Mouse (Mus musculus) granulocyte monocyte progenitor cell, adult 5-6 weeks (primary cell): ENCODE measurements around the gene Slc25a38. TPM values are rescaled to one million over a fixed set of nuclear protein-coding genes. Genes with fewer than 3 reads are reported as not detected.
A peak's percentile ranks its signal among the peaks of the same experiment; 100 is the strongest.

Experiments
- ATAC-seq: replicated peaks from 2 replicates; pipeline ENCODE4 v1.8.0; 2016; ENCODE audit warnings: mild to moderate bottlenecking, moderate TSS enrichment, inconsistent platforms; ENCODE audit not compliant: poor library complexity, severe bottlenecking
- total RNA-seq, 2 experiments: library from RNA; stranded (forward) in 1 of 2; stranded (reverse) in 1 of 2; fragments of 200-712, 200-1000 nt in 1 of 2; fragments of >200 nt in 1 of 2; fragmentation: Nextera tagmentation in 1 of 2; gene quantifications; 2 replicates each; pipeline ENCODE4 v1.2.3; 2014 to 2017

Gene Slc25a38
- 10.7 and 14.5 TPM in 2 replicates for total RNA-seq (2014; fragmentation: Nextera tagmentation)
- total RNA-seq (2017): 11.5 and 15.1 TPM in 2 replicates

- ATAC-seq: peak; percentile 97
These were observed at the start of gene Slc25a38 for GRCm38 (mm10) chr9:120110211-120111018. Slc25a38 (plus strand) TSS chr9:120110374.

GRCm38 (mm10) chr9:120064317-120064716, 45.9 kb upstream of the Slc25a38 start:
- ATAC-seq: no peak

- no peak for ATAC-seq
These were observed 42.6 kb upstream of the Slc25a38 start for GRCm38 (mm10) chr9:120067609-120068008.

DNA sequence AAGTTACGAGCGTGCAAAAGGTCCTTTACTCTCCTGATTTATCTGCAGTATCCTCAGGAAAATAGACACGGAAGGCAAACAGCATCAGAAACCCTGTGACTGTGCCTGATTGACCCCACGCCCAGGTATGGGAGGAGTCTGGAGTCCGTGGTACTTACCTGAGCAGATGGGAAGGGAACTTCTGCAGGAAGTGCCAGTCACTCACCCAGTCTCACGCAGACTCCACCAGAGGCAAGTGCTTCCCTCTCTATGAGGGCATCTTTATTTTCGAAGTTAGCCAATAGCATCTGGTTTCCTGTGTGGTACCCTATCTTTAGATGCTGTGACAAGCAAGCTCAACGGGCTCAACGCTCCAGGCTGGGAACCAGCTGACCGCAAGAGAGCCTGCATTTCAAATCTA, 42.1 kb upstream of the Slc25a38 start:
- peak; percentile 93 for ATAC-seq

DNA sequence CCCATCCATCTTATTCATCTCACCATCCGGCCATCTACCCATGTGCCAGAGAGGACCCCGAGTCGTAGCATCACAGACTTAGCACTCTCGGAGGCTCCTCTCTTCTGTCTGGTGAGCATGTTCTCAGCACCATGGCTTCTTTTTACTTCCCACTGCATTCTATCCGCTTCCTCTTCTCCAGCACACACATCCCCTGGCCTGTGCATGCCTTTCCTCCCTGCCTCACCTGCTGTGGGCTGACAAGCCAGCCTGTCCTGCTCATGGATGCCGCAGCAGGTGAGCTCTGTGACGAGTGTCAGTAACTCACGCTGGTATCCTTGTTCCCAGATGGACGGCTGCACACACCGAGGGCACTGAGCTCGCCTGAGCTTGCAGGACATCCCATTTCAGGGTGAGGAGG, 40.4 kb upstream of the Slc25a38 start, which contains the start of gene Cx3cr1:
Gene Cx3cr1 (minus strand): TSS at position 101 of the 400 bp plus-strand sequence.
- ATAC-seq: no peak

DNA sequence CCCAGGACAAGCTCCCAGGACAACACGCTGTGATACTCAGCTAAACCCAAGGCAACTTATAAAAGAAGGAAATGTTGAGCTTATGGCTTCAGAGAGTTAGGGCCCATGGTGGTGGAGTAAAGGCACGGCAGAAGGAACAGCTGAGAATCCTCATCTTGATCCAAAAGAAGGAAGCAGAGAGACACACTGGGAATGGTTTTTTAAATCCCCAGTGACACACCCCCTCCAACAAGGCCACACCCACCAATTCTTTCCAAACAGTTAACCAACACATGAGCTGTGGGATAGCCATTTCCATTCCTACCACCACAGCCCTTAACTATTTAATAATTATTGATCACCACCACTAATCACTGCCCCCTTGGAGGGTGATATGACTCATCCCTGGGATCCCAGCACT, 38.9 kb upstream of the Slc25a38 start:
- no peak for ATAC-seq

GRCm38 (mm10) chr9:120073169-120073568, 37.0 kb upstream of the Slc25a38 start:
- ATAC-seq: peak; percentile 67

DNA sequence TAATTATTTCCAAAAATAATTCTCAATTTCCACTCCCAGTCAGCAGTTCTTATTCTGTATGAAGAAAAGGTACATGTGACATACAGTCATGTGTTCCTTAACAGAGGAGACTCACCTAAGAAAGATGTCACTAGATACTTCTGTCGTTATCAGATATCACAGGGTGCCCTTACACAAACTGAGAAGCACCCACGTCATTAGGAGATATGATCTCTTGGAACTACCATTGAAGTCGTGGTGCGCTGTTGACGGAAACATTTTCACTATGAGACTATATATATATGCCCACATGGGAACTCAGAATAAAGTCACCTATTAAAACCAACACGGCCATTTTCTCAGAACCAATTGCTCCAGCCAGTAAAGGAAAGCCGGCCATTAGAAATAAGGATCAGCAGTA, 35.7 kb upstream of the Slc25a38 start:
- no peak for ATAC-seq

GRCm38 (mm10) chr9:120078241-120078640, 31.9 kb upstream of the Slc25a38 start:
- no peak for ATAC-seq

DNA sequence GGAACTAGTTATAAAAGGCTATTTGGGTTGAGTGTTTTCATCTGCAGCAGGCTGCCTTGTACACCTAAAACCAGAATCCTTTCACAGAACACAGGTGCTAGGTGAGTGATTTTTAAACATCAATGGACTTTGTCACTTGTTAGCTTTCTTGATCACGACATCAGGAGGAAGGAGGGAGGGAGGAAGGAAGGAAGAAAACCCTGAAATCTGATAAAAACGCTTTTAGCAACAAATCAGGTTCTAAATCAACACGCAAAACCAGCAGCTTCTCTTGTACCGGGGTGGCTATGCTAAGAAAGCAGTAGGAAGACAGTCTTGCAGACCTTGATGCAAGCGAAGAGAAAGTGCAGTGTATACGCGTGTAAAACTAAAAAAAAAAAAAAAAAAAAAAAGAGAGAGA, 30.3 kb upstream of the Slc25a38 start:
- no peak for ATAC-seq

GRCm38 (mm10) chr9:120080546-120081108, 29.5 kb upstream of the Slc25a38 start:
- no peak for ATAC-seq

DNA sequence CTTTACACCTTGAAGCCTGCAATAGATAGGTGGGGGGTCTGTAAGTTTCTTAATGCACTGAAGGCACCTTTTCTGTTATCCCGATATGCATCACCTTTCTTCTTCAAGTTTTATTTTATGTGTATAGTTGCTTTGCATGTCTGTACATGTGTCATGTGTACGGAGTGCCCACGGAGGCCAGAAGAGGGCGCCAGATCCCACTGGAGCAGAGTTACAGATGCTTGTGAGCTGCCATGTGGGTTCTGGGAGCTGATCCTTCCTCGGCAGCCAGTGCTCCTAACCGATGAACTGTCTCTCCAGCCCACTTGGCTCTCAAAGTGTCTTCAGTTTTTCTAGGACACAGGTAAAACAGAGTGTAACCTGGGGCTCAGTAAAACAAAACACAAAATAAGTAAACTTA, 28.9 kb upstream of the Slc25a38 start:
- no peak for ATAC-seq

DNA sequence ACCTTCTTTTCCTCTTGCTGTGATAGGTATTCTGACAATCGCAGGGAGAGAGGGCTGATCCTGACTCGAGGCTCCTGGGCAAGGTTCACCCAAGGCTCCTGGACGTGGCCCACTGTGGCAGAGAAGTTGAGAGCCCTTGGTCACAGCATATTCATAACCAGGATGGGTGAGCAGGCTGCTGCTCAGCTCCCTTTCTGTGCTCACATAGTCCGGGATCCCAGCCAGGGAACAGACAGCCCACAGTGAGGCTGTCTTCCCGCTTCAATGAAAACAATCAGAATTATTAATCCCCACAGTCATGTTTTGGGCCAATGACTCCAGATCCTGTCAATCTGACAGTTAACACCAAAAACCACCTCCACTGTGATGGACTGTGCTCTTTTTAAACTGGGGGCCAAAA, 28.2 kb upstream of the Slc25a38 start:
- ATAC-seq: no peak

- ATAC-seq: no peak
These were observed 27.5 kb upstream of the Slc25a38 start for GRCm38 (mm10) chr9:120082691-120083090.

- peak; percentile 95 for ATAC-seq
These were observed 26.8 kb upstream of the Slc25a38 start for GRCm38 (mm10) chr9:120083158-120083894.

GRCm38 (mm10) chr9:120084406-120084805, 25.8 kb upstream of the Slc25a38 start:
- ATAC-seq: no peak

DNA sequence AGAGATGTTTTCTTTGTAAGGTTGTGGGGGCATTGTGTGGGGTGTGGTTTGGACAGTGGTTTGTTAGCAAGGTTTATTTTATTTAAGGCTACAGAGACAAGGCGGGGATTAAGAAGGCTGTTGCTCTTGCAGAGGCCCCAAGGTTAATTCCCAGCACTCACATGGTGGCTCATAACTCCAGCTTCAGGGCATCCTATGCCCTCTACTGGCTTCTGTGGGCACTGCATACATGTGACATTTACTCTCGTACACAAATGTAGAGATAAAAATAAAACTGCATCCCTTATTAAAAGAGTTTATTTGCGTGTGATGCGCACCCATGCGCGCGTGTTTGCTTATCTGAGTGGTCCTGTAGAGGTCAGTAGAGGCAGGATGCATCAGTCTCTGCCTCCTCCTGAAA, 21.0 kb upstream of the Slc25a38 start:
- no peak for ATAC-seq

GRCm38 (mm10) chr9:120091086-120091485, 19.1 kb upstream of the Slc25a38 start:
- ATAC-seq: no peak

DNA sequence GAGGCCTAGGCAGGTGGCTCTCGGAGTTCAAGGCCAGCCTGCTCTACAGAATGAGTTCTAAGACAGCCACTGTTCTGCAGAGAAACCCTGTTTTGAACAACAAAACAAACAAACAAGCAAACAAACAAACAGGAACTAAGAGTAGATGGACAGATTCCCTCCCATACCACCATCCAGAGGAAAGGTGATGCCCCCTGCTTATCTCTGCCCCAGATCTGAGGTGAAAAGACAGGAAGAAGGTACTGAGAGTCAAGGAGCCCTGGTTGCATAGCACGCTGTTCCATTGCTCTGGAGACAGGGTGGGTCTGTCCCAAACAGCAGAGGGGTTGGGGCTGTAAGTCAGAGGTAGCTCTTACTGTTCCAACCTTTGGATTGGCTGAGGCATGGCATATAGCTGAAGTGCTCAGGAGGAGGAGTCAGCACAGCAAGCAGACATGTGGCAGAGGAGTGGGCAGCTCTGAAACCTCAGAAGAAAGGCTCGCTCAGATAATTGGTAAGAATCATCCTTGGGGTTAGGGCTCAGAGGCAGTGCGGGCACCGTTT, 18.4 kb upstream of the Slc25a38 start, which contains the start of gene Ccr8:
Gene Ccr8 (plus strand): TSS at position 419 of the 543 bp plus-strand sequence.
- ATAC-seq: no peak

DNA sequence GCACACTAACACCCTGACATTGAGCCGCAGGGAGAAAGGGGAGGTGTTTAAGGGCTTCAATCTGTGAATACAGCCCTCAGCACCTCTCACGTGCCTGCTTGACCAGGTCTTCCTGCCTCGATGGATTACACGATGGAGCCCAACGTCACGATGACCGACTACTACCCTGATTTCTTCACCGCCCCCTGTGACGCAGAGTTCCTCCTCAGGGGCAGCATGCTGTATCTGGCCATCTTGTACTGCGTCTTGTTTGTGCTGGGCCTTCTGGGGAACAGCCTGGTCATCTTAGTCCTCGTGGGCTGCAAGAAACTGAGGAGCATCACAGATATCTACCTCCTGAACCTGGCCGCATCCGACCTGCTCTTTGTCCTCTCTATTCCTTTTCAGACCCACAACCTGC, 16.5 kb upstream of the Slc25a38 start:
- no peak for ATAC-seq

GRCm38 (mm10) chr9:120095886-120096285, 14.3 kb upstream of the Slc25a38 start:
- ATAC-seq: no peak
